Mouse (Mus musculus) heart, adult 2 months (tissue): ENCODE data around the gene Sdccag8.

Experiments used
- CTCF ChIP-seq: fragments of 200-600 bp; IDR thresholded peaks from 2 replicates; pipeline ENCODE4 v1.8.1; 2022; ENCODE audit warnings: antibody characterized with exemption, mild to moderate bottlenecking, moderate library complexity
- EP300 ChIP-seq: fragments of 200-500 bp; IDR thresholded peaks from 2 replicates; pipeline ENCODE4 v1.6.1; 2011; ENCODE audit warnings: low read depth, low read length, control low read depth; ENCODE audit not compliant: insufficient read depth

GRCm38 (mm10) chr1:176880943-176881342 lies 66.5 kb downstream of the Sdccag8 start:
- TF ChIP-seq CTCF, result no peak
- TF ChIP-seq EP300, result no peak
